10 mouse cellular contexts compared by ENCODE assay signal in genomic region chr14:121103459-121103858, GRCm38 (mm10).
DNase-seq lines count a peak whose midpoint lies in the region; TF ChIP-seq lines count a peak whose summit lies in the region.
"Had no signal": no experiment of that assay in that cellular context is flagged by ENCODE, and none has a peak within 500 bp of the region (broad histone marks: within the 10 kb centered on the region; RNA-seq: fewer than 3 reads in every experiment).

No protein-coding gene starts in this region.

- no peaks in the 10 kb centered on the region for H3K4me1 ChIP-seq in thymus, adult 2 months (replicated peaks; ENCODE audit: control insufficient read depth, insufficient read depth, low read length)

- no peak overlapping the region for H3K27ac ChIP-seq in thymus, adult 2 months (ENCODE audit: control insufficient read depth, insufficient read depth, low read length)
- H3K27ac ChIP-seq: neural tube, embryonic 12.5 days had no signal

- TF ChIP-seq POLR2A in thymus, adult 2 months (IDR thresholded peaks at IDR 0.05; ENCODE audit: control insufficient read depth, extremely low read depth, insufficient read depth, low read length, poor library complexity), result no peak

- no peaks in the 10 kb centered on the region for H3K36me3 ChIP-seq in thymus, adult 2 months (ENCODE audit: control insufficient read depth, insufficient read depth, low read length)
- H3K36me3 ChIP-seq: G1E had no signal

- peak; percentile 33 for DNase-seq in layer of hippocampus, adult 9-11 months
- DNase-seq in layer of hippocampus, postnatal 10 days (ENCODE audit: low spot score in 2 of 2), result no peak
- DNase-seq in cerebellum, postnatal 14 days, result peak; percentile 42 to 45
- DNase-seq in kidney, adult 18-20 months, result peak; percentile 70
- peak; percentile 26 for DNase-seq in lung, postnatal 14 days
- DNase-seq in urinary bladder, postnatal 10 days (ENCODE audit: low spot score), result no peak
- no peak for DNase-seq in thymus, adult 2 months
- DNase-seq: thymus, postnatal 36 days had no signal

- WGBS in thymus, adult 2 months, result 97% methylated on average over 9 of the region's 9 CpGs

- no peak overlapping the region for H3K4me3 ChIP-seq in thymus, adult 2 months (ENCODE audit: control insufficient read depth, insufficient read depth, low read length)
- H3K4me3 ChIP-seq: neural tube, embryonic 12.5 days had no signal

- no peak for TF ChIP-seq CTCF in thymus, adult 2 months (IDR thresholded peaks at IDR 0.05; ENCODE audit: borderline replicate concordance, control insufficient read depth, extremely low read depth, insufficient read depth, low read length, poor library complexity)

- no peaks in the 10 kb centered on the region for H3K27me3 ChIP-seq in thymus, adult 2 months (ENCODE audit: control insufficient read depth, insufficient read depth, low read length)
- H3K27me3 ChIP-seq: neural tube, embryonic 12.5 days had no signal

Comparison
In these comparisons a context has a peak if more than half of its experiments do, and no peak if none do; other contexts are left out.
1. DNase-seq: peak in layer of hippocampus, adult 9-11 months (single experiment), cerebellum, postnatal 14 days (2 of 2), kidney, adult 18-20 months (single experiment) and lung, postnatal 14 days (single experiment); none in layer of hippocampus, postnatal 10 days (0 of 2), urinary bladder, postnatal 10 days (single experiment) and thymus, adult 2 months (single experiment).